Mouse (Mus musculus): ENCODE measurements around the gene Myo3a.

Gene Myo3a

GRCm38 (mm10) chr2:22620978-22621827, 393.9 kb downstream of the Myo3a start:
- no peak for DNase-seq (ENCODE audit: low spot score)

GRCm38 (mm10) chr2:22621828-22622731, 394.8 kb downstream of the Myo3a start, which contains the start of gene Gad2:
TSS of gene Gad2 (plus strand) at chr2:22622205.
- DNase-seq (ENCODE audit: low spot score) = peak; percentile 19

- no peak for DNase-seq (ENCODE audit: low spot score)
Measured at GRCm38 (mm10) chr2:22623111-22624070, 396.1 kb downstream of the Myo3a start.

GRCm38 (mm10) chr2:22624188-22624975, 397.1 kb downstream of the Myo3a start:
- no peak for DNase-seq (ENCODE audit: low spot score)

GRCm38 (mm10) chr2:22625096-22625960, 398.0 kb downstream of the Myo3a start:
- no peak for DNase-seq (ENCODE audit: low spot score)

GRCm38 (mm10) chr2:22627147-22627666, 399.9 kb downstream of the Myo3a start:
- DNase-seq (ENCODE audit: low spot score) = no peak

- no peak for DNase-seq (ENCODE audit: low spot score)
Measured at GRCm38 (mm10) chr2:22627819-22628432, 400.6 kb downstream of the Myo3a start.

GRCm38 (mm10) chr2:22634766-22635165, 407.5 kb downstream of the Myo3a start:
- no peak for DNase-seq (ENCODE audit: low spot score)

GRCm38 (mm10) chr2:22646134-22646533, 418.8 kb downstream of the Myo3a start:
- no peak for DNase-seq (ENCODE audit: low spot score)

- no peak for DNase-seq (ENCODE audit: low spot score)
Measured at GRCm38 (mm10) chr2:22648394-22648793, 421.1 kb downstream of the Myo3a start.

GRCm38 (mm10) chr2:22651826-22652225, 424.5 kb downstream of the Myo3a start:
- DNase-seq (ENCODE audit: low spot score) = no peak

- no peak for DNase-seq (ENCODE audit: low spot score)
Measured at GRCm38 (mm10) chr2:22663731-22664130, 436.4 kb downstream of the Myo3a start.

All from ovary, postnatal 14 days (tissue).